Mouse (Mus musculus) MEL (cell line): ENCODE data around the gene Nos3.

Source experiments
- CHD1 ChIP-seq: IDR thresholded peaks from 2 replicates; pipeline ENCODE4 v1.6.1; 2012; ENCODE audit warnings: low read depth, mild to moderate bottlenecking, inconsistent platforms, low read length, improper control_type of control experiment
- CTCF ChIP-seq, 3 experiments: IDR thresholded peaks in 2 of 3; conservative IDR thresholded peaks in 1 of 3; 2 replicates each; pipeline ENCODE4 v1.5.1; 2011 to 2012; ENCODE audit warnings: low read length in 3 of 3, low read depth in 2 of 3, mild to moderate bottlenecking in 2 of 3, improper control_type of control experiment in 1 of 3, inconsistent platforms in 1 of 3, mixed read lengths in 1 of 3, moderate library complexity in 1 of 3; ENCODE audit not compliant: control insufficient read depth in 1 of 3, insufficient read depth in 1 of 3, poor library complexity in 1 of 3, severe bottlenecking in 1 of 3
- NRF1 ChIP-seq: IDR thresholded peaks from 2 replicates; pipeline ENCODE4 v1.6.1; 2014; ENCODE audit warnings: low read depth, mild to moderate bottlenecking, inconsistent platforms, low read length, improper control_type of control experiment, moderate library complexity; ENCODE audit not compliant: poor library complexity, insufficient read depth, severe bottlenecking
- POLR2A ChIP-seq, 2 experiments: IDR thresholded peaks; 2 replicates each; pipeline ENCODE4 v1.6.1; 2011 to 2012; ENCODE audit warnings: low read length in 2 of 2, mild to moderate bottlenecking in 2 of 2, control low read depth in 1 of 2, improper control_type of control experiment in 1 of 2, low read depth in 1 of 2, moderate library complexity in 1 of 2; ENCODE audit not compliant: control insufficient read depth in 1 of 2, insufficient read depth in 1 of 2, poor library complexity in 1 of 2
- RCOR1 ChIP-seq: IDR thresholded peaks from 2 replicates; pipeline ENCODE4 v1.6.1; 2012; ENCODE audit warnings: low read depth, mild to moderate bottlenecking, inconsistent platforms, low read length, improper control_type of control experiment
- TCF12 ChIP-seq: IDR thresholded peaks from 2 replicates; pipeline ENCODE4 v1.6.1; 2014; ENCODE audit warnings: low read depth, mild to moderate bottlenecking, inconsistent platforms, low read length, improper control_type of control experiment, moderate library complexity

- no peak for TF ChIP-seq CHD1
- TF ChIP-seq CTCF (IDR thresholded peaks at IDR 0.05 in 2 of 3, conservative IDR thresholded peaks at IDR 0.05 in 1 of 3; ENCODE audit: control insufficient read depth in 1 of 3, insufficient read depth in 1 of 3, low read depth in 2 of 3, low read length in 3 of 3, poor library complexity in 1 of 3, severe bottlenecking in 1 of 3): no peak
- TF ChIP-seq POLR2A (IDR thresholded peaks at IDR 0.05; ENCODE audit: control insufficient read depth in 1 of 2, insufficient read depth in 1 of 2, low read depth in 1 of 2, low read length in 2 of 2, poor library complexity in 1 of 2): no peak
- TF ChIP-seq NRF1: no peak
- no peak for TF ChIP-seq TCF12
- TF ChIP-seq RCOR1: no peak
Observed at GRCm38 (mm10) chr5:24364508-24364907, at the start of gene Nos3.
